Mouse (Mus musculus) brain, embryonic 18.5 days (tissue): ENCODE measurements at regions not wholly inside any gene's neighbourhood (a gene's known extent, or its start where the extent isn't known, plus 50 kb on each side); places are given as distances from the start of the nearest gene placed in this dataset.

Experiments
- DNase-seq: peaks from one replicate; pipeline ENCODE4 v3.0.0-alpha.2; 2012; ENCODE audit warnings: low read depth, low spot score

- DNase-seq = no peak
These were observed 127.1 kb upstream of the Impad1 start for GRCm38 (mm10) chr4:4920256-4920655.

GRCm38 (mm10) chr4:4875257-4875656 is 82.1 kb upstream of the Impad1 start:
- peak; percentile 10 for DNase-seq

GRCm38 (mm10) chr4:4858345-4858744 is 65.2 kb upstream of the Impad1 start:
- no peak for DNase-seq
